Mouse (Mus musculus): Measurements from ENCODE around the gene Adora2a. TPM values are rescaled to one million over a fixed set of nuclear protein-coding genes. Genes with fewer than 3 reads are reported as not detected.
"Not testable (repeated sequence)": the region's sequence is repeated elsewhere in the genome, so short reads cannot be mapped to it uniquely, and the experiment has no call there.

Gene Adora2a
- polyA plus RNA-seq, 3 experiments from 2014 or later, result 16.5 to 35.9 (median 32.7) TPM

DNA sequence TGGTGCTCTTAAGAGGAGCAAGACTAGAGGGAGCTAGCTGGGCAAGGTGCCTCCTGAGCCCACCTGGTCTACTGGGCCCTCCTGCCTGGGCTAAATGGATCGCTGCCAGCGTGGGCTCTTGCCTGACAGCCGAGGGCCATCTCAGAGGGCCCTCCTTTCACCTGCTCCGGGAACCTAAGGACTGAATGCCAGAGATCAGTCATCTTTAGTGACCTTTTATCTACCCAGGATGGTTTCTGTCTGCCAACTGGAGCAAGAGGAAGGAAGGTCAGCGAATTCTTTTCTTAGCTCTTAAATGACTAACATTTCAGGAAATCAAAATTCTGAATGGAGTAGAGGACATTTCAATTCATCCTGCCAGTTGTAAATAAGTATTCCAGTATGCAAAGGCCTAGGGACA lies 33.9 kb downstream of the Adora2a start:
- no peak for ATAC-seq

DNA sequence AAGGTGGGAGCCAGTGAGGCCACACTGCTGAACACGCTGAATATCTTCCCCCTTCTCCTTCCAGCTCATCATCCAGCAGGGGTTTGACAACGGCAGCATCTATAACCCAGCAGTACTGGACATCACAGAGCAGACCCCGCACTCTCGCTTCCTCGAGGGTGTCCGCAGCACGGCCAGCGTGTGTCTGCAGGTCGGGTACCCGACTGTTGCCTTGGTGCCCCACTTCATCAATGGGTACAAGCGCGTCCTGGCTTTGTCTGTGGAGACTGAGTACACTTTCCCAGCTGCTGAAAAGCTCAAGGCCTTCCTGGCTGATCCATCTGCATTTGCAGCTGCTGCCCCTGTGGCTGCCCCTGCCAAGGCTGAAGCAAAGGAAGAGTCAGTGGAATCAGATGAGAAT lies 35.9 kb downstream of the Adora2a start:
- no peak for ATAC-seq

DNA sequence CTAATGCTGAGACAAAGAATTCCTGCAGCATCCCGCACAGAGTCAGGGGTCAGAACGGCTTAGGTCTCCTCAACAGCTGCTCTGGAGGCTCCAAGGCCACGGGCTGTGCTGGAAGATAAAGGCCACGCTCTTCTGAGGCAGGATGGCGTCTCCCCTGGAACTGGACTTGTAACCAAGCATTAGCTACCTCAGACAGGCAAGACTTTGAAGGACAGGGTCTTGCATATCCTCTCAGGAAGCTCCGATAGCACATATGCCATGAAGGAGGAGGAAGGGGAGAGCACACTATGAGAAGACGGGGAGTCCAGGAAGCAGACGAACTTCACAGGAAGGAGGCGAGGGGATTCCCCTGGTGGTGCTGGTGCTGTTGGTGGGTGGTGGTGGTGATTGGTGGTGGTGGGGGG lies 37.2 kb downstream of the Adora2a start:
- peak; percentile 92 for ATAC-seq

DNA sequence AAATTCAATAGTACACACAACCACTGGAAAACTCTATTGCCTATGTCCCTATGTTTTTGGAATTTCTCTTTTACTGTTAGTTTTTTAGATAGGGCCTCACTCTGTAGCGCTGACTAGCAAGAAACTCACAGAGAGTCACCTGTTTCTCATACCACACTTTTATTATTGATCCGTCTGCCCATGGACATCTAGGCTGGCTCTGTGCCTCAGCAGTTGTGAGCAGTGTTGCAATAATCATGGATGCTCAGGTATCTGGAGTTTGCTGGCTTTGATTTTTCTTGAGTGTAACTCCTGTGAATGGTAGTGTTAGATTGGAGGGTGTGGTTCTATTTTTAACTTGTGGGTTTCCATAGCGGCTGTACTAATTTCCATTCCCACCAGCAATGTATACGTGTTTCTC lies 38.7 kb downstream of the Adora2a start:
- no peak for ATAC-seq

DNA sequence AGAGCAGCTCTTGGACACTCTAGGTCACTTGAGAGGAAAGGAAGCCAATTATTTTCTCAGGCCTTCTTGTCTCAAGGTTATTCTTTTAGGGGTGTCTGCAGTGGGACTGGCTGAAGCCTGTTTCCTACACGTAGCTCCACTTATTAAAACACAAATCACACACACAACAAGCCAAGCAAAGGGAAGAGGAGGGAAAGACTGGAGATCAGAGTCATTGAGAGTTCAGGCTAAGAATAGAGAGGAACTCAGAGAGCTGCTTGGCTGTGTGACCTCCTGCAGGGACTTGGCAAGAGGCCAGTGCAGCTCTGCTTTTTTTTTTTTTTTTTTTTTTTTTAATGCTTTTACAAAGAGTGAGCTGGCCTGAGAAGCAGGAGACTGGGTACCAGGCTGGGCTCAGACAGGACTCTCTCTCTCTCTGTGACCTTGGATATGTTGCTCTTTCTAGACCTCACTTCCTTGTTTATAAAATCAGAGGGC lies 47.6 kb downstream of the Adora2a start:
- ATAC-seq, result not testable (repeated sequence)

DNA sequence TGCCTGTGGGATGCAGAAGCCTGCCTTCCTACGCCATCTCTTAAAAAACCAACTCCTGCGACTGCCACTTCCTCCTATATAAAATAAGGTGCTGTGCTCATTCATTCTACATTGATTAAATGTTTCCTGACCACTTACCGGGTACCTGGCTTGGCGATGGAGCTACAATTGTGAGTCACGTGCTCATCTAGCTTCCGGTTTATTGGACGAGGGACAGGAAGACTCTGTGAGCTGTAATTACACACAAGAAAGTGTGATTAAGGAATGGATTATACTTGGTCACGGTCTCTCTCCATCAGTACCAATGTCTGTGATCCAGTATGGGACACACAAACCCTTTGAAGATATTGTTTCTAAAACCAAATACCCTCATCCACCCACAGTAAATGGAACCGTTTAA lies 48.1 kb downstream of the Adora2a start:
- peak; percentile 68 for ATAC-seq

DNA sequence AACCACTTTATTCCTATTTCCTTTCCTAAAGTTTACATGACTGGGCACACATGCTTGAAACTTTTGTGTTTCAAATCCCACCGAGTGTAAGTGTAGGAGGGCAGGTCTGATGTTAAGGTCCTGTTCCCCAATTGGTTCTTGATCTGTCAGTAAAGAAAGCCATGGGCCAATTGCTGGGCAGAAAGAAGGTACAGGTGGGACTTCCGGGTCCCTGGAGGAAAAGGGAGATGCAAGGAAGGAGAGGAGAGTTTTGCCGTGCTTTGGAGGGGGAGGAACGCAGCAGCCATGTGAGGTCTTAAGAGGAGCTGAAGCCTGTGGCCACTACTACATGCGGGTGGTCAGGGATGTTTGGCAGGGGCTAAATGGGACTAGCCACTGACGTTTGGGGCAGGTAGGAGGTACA lies 48.6 kb downstream of the Adora2a start:
- ATAC-seq, result peak; percentile 83

DNA sequence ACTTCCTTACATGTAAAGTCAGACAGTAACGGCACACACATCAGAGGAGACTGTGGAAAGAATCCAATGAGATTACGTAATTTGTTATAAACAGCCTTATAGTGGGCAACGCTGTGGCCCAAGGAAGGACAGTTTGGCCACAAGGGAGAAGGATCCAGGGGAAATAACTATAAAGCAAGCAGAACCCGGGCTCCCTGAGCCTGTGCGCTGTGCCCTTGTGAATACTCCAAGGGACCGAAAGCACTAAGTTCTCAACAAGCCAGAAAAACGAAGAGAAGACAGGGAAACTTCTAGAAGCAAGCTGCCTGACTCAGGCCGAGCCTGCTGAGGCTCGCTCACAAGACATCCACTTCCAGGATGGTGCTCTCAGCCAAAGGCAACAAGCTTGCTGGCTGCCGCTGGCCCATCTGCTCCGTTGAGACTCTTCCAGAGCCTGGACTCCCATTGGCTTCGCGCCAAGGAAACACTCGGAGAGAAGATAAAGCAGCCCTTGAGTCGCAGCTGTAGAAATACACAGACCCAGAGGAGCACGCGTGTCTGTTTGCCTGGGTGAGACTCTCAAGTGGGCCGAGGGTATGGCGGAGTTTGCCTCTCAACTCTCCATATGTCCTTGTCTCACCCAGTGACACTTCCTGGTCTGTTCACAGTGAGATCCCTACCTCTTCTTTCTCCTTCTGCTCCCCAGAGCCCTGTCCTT lies 57.1 kb downstream of the Adora2a start:
- not testable (repeated sequence) for ATAC-seq

DNA sequence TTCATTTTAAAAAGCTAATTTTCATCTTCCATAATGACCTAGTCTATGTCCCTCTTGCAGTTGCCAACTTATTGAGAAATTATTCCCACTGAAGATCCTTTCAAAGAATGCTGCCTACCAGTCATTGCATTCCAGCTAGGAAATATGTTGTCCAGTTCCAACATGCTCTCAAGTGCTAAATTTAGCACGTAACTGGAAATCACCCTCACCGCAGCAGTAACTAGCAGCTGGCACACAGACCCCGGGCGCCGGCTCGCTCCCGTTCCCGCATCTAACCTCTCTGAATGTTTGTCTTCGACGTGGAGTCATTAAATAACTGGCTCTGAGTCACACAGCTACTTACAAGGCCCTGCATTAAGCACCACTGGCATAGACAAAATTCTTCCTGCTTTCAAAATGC lies 62.0 kb downstream of the Adora2a start:
- ATAC-seq, result no peak

Other genes with a start within 250 kb of the Adora2a start
- gene Specc1l, start 104.8 kb upstream of the Adora2a start, polyA plus RNA-seq (2017; shearing (Covaris generic)), result 10 to 100 TPM; 13.3 to 15.2 (median 13.3) TPM
- under 1 TPM; 0.21 to 0.59 (median 0.29) TPM for gene Upb1, start 84.2 kb downstream of the Adora2a start, polyA plus RNA-seq (2017; shearing (Covaris generic))
- gene Snrpd3, start 200.7 kb downstream of the Adora2a start, polyA plus RNA-seq (2017; shearing (Covaris generic)), result 100 to 1,000 TPM; 134 to 236 (median 208) TPM
- 10 to 100 TPM; 14.3 to 18.4 (median 17.1) TPM for gene Gucd1, start 201.1 kb downstream of the Adora2a start, polyA plus RNA-seq (2017; shearing (Covaris generic))
- 1 to 10 TPM in 1 of 3 experiments, under 1 TPM in 2; 0.16 to 1.7 (median 0.47) TPM for gene Lrrc75b, start 243.5 kb downstream of the Adora2a start, polyA plus RNA-seq (2017; shearing (Covaris generic))
- 10 to 100 TPM in 1 of 3 experiments, 1 to 10 TPM in 1, under 1 TPM in 1; 0.26 to 15.4 (median 2.2) TPM for gene Ggt1, start 244.7 kb downstream of the Adora2a start, polyA plus RNA-seq (2017; shearing (Covaris generic))

Data from inflammation-experienced regulatory T-cells, adult 6 months (primary cell).